Mouse (Mus musculus): ENCODE results near the gene Grap2.
A peak's percentile ranks its signal among the peaks of the same experiment; 100 is the strongest.

The Grap2 gene

DNA sequence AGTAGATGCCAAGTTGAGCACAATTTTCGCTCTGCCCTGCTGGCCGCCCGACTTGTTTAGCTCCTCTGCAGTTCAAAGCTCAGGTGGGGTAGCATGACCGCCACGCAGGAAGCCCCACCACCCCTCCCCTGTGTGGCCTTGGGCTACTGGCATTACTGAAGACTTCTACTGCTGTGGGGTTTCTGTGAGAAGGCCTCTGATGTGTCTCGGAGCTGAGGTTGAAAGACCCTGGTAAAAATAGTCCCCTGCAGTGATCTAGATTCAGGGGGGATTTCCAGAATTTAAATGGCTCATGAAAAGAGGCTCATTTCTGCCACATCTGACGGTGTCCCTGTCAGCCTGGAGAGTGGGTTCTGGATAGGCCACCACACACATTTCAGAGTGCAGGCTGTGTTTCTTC lies 30.1 kb downstream of the Grap2 start:
- DNase-seq = no peak

DNA sequence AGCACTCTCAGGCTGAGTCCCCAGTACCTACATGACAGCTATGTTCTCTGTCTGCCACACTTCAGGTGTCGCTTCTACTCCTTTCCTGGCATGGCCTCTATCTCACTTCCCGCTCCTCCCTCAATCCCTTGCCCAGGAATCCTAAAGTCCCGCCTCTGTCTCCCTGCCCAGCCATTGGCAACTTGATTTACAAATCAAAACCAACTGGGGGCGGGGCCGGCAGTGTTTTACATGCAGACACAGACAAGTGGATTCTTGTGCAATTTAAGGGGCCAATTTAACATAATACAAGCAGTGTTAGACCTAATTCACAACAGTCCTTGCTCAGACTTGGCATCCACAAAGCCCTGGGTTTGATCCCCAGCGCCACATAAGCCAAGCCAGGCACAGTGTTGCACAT lies 31.6 kb downstream of the Grap2 start:
- no peak for DNase-seq

GRCm38 (mm10) chr15:80607970-80608369 lies 35.6 kb downstream of the Grap2 start:
- DNase-seq = no peak

DNA sequence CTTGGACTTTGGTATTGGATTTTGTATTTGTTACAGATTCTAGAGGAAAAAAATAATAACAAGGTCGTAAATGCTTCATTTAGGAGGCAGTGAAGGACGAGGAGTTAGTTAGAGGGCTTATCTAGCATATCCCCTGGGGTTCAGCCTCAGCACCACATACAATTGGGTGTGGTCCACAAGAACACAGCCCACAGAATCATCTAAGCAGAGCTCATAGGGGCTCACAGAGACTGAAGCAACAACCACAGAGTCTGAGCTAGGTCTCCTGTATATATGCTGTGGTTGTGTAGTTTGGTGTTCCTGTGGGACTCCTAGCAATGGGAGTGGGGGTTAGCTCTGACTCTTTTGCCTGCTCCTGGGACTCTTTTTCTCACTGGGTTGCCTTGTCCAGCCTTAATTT lies 37.9 kb downstream of the Grap2 start:
- no peak for DNase-seq

DNA sequence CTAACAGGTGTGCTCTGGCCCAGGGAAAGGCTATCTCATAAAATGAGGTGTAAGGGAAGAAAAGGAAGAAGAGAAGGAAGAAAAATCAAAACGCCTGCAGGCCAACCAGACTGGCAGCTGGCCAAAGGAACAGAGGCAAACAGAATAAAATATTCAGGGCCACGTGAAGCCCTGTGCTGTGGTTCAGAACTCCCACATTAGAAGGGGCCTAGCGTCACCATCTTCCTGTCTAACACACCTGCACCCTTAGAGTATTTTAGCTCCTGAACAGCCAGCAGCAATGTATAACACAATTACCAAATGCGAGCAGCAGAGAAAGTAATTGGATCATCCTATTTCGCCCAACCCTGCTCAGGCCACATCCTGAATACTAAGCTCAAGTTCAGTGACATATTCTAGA lies 39.1 kb downstream of the Grap2 start:
- DNase-seq = no peak

- DNase-seq = no peak
Observed at GRCm38 (mm10) chr15:80613904-80614303, 41.5 kb downstream of the Grap2 start.

DNA sequence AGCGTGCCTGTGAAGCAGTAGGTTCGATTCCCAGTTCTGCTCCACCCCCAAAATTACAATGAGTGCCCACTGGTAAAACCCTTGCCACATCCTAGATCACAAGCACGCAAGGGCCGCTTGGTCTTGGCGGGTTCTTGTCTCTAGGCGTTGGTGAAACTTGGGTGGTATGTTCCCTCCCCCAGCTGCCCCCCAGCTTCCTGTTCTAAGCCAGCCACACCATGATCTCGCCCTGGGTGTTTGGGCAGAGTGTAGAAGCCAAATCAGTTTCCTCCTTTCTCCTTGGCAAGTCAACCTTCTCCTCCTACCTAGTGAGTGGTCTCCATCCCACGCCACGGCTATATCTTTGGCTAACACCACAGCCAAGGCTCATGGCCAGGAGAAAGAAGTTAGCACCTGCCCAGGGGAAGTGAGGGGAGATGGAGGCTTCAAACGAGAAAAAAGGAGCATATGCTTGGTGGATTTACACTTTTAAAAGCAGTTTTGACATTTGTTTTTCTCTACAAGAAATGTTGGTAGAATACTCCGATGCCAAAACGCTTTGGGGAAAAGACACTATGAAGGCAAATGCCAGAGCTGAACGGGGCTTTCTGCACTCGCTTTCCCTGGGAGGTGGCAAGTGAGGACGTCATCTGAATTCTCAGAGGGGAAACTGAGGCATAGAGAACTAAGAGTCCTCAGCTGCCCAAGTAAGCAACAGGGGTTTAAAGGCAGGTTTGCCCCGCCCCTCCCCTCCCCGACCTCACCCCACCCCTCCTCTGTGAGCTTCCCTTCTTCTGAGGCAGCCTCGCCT lies 42.3 kb downstream of the Grap2 start:
- no peak for DNase-seq

DNA sequence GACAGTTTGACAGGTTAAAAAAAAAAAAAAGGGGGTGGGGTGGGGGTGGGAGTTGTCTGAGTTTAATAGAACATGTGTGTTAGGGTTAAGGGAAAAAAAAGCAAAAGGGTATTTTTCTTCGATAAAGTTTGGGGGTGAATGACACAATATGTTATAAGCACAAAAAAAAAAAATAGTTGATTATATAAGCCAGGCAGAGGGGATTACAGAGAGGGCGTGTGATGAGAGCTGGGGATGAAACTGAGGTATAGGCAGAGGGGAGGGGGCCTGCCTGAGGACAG lies 42.8 kb downstream of the Grap2 start:
- DNase-seq = no peak

DNA sequence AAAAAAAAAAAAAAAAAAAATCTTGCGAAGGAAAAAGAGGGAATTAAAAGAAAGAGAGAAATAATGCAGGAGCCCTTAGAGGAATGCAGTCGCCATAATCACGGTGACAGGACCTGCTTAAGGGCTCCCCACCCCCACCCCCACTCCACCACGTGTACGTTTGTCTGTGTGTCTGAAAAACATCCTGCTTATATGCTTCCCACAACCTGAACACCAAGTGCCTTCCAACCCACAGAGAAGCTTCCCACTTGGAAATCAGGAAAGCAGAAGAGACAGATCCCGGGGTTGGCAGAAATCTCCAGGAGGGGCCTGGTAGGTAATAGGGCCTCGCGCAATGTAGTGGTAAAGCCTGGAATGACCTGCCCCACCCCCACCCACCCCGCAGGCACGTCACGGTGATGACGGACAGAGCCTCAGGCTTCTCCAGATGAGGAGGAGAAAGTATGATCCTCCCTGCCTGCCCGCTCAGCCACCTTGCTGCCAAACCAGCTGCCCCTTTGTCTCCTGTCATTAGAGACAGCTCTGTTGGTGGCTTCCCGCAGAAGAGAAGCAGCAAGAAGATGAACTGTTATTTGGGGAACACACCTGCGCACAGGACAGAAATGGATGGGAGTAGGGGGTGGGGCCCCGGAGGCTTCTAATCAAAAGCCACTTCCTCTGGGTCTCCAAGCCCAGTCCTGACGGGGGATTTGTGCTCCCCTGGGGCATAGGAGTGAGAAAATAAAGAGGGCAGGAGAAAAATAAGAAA lies 43.4 kb downstream of the Grap2 start:
- DNase-seq = no peak

GRCm38 (mm10) chr15:80617839-80618238 lies 45.4 kb downstream of the Grap2 start:
- DNase-seq = no peak

DNA sequence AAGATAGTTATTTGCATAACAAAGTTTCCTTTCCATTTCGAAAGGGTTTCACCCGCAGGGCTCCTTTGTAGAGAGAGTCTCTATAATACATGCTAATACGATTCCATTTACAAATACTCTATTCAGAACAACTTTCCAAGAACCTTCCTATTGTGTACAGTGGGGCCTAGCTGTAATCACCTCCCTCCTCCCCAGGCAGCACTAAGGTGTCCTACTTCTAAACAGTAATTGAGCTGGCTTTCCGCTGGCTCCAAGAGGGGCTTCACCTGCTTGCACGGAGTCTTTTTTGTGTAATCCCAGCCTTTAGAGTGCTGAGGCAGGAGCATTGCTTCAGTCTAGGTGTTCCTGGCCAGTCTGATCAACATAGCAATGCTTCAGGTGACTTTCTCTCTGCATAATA lies 46.8 kb downstream of the Grap2 start:
- DNase-seq = no peak

- DNase-seq = no peak
Observed at GRCm38 (mm10) chr15:80619786-80620185, 47.4 kb downstream of the Grap2 start.

- no peak for DNase-seq
Observed at GRCm38 (mm10) chr15:80620371-80620770, 48.0 kb downstream of the Grap2 start.

DNA sequence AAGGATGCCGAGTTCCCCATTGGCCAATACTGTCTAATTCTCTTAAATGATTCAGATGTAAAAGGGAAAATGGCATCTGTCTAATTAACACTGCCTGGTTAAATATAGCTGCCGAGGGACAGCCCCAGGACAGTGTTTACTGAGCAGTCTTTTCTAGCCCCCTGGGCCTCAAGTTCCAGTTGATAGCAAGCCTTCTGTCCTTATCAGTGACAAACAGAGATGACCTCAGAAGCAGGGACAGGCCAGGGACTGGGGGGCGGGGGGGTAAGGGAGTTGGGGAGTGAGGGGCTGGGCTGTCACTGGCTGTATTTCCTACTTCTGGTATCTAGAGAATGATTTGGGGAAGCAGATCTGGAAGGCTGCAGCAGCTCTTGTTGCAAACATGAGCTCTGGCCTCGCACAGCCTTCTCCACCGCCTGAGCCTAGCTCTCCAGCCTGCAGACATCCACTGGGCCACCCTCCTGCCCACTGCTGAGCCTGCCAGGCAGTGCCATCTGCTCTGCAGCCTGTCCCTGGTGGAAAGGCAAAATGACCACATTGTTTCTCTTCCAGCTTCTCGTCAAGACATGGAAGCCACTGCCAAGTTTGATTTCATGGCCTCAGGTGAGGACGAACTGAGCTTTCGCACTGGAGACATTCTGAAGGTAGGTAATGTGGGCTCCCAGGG lies 50.9 kb downstream of the Grap2 start:
- no peak for DNase-seq

DNA sequence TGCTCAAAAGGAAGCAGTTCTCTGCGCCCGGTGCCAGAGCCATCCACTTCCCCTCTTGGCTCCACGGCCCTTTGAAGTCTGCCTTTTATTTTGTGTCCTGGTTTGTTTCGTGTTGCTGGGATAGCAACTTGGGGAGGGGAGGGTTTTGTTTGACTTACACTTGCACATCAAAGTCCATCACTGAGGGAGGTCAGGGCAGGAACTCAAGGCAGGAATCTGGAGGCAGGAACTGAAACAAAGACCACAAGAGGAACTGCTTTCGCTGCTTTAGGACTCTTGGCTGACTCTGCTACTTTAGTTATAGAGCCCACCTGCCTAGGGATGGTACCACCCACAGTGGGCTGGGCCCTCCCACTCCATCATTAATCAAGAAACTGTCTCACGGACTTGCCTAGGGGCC lies 54.1 kb downstream of the Grap2 start:
- no peak for DNase-seq

DNA sequence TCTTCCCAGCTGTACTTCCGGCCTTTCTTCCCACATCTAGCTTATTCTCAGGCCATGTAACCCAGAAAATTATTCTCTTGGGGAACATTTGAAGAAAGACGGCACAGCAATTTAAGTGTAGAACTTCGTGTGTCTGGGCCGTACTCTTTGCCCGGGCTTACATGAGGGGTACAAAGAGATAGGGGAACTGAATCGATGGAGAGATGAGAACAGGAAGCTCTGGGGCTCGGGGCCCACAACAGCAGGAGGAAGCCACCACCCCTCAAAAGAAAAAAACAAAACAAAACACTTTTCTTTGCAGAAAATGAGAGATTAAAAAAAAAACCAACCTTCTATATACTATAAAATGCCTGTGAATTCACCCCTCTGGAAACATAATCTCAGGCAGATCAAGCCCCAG lies 57.8 kb downstream of the Grap2 start:
- no peak for DNase-seq

GRCm38 (mm10) chr15:80630711-80631110 lies 58.3 kb downstream of the Grap2 start:
- DNase-seq = no peak

GRCm38 (mm10) chr15:80631311-80631710 lies 58.9 kb downstream of the Grap2 start:
- DNase-seq = no peak

DNA sequence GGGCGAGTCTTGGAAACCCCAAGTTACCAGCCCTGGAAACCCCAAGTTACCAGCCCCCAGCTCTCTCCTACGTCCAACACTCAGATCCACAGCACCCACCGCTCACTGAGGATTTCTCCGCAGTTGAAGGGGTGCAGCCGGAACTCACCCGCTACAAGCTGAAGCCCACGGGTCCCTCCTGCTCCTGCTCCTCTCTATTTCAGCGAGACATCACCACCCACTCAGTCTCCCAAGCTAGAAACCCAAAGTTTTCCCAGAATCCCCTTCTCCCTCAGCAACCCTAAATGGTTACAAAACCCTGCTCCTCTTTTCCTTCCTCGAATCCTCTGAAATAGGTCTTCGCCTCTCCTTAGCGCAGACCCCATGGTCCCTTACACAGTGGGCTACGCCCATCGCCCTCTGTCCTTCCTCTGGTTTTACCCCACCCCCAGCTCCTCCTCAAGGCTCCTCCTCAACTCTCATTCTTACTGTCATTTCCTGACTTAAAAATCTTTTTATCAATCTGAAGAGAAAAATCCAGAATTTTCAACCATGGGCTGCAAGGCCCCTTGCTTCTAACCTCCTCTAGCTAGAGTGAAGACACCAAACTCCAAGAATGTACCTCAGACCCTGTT lies 60.0 kb downstream of the Grap2 start:
- no peak for DNase-seq

GRCm38 (mm10) chr15:80634391-80635193 lies 62.2 kb downstream of the Grap2 start:
- DNase-seq = peak in 1 of 2 experiments; percentile 73

- DNase-seq = peak in 1 of 2 experiments; percentile 33
Observed at GRCm38 (mm10) chr15:80636757-80637372, 64.5 kb downstream of the Grap2 start.

DNA sequence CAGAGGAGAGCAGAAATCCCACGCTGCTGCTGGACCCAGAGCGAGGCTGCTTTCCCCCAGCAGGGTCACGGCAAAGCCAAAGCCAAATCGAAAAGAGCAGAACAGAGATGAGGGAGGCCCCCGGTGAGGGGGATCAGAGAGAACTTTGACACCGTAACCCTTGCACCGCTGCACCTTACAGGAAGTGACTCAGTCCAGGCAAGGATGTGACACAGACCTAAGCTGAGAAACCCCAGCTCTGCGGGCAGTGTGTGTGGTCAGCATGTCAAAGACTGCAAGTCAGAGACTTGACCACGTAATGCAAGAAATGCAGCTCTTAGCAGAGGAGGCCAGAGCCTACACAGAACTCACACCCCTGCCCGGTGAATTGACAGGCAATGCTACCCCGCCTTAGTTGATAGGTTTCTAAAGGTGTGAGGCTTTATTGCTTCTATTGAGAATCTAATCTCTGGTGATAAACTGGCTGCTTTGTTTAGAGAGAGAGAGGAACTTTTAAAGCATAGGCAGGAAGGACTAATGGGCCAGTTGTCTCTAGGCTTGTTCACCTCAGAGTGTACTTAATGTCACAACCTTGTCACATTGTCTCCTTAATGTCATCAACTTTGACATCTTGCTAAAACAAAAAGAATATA lies 66.8 kb downstream of the Grap2 start:
- peak; percentile 35 to 41 for DNase-seq
